Mouse (Mus musculus): ENCODE measurements around the gene Dohh.

DNA sequence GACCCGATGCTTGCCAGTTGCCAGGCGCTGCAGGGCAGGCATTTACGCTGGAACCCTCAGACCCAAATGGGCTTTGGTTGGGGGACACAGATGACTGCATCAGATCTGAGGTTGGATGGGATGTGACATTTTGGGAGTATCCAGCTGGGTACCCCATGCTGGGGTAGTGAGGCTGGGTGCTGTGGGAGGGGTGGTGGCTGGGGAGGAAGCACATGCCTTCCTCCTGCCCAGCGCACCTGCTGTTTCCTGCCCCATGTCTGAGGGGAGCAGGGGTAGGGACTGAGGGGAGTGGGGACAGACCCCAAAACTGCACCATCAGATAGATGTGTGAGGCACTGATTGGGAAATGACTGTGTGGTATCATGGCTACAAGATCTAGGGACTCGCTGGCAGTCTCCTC lies 12.5 kb downstream of the Dohh start:
- TF ChIP-seq GATA1 (IDR thresholded peaks at IDR 0.05; ENCODE audit: borderline replicate concordance, low read length) = no peak
- TF ChIP-seq FLI1 (IDR thresholded peaks at IDR 0.05; ENCODE audit: low read length) = no peak

Measured in megakaryocyte, embryonic 14.5 days (primary cell).